7 mouse cellular contexts compared by ENCODE assay signal in genomic region chr13:32479118-32479818, GRCm38 (mm10).
DNase-seq lines count a peak whose midpoint lies in the region; ATAC-seq and TF ChIP-seq lines count a peak whose summit lies in the region.

No protein-coding gene starts in this region.

- no peak overlapping the region for H3K4me3 ChIP-seq in kidney, adult 2 months (ENCODE audit: insufficient read depth, low read depth, low read length)
- no peak overlapping the region for H3K4me3 ChIP-seq in testis, adult 2 months (ENCODE audit: control insufficient read depth, low read depth, low read length)
- H3K4me3 ChIP-seq in forebrain, embryonic 11.5 days (ENCODE audit: low read depth, low read length), result no peak overlapping the region

- 0 out of 2 replicates have a peak overlapping the region, but pooled peaks have one; percentile 1 for H3K27ac ChIP-seq in kidney, adult 2 months (ENCODE audit: insufficient read depth, low read depth, low read length)
- H3K27ac ChIP-seq in testis, adult 2 months (ENCODE audit: control insufficient read depth, insufficient read depth, low read depth, low read length), result peak overlapping the region; percentile 43; the same call in 1 of the 2 replicates
- H3K27ac ChIP-seq in forebrain, embryonic 11.5 days (ENCODE audit: low read depth, low read length), result no peak overlapping the region

- H3K9ac ChIP-seq in forebrain, embryonic 11.5 days (ENCODE audit: low read length), result no peak overlapping the region

- WGBS in kidney, adult 2 months, result 63% methylated on average over 8 of the region's 8 CpGs
- WGBS in forebrain, embryonic 11.5 days, result 85% methylated on average over 8 of the region's 8 CpGs

- peak; percentile 15 for DNase-seq in ovary, postnatal 36 days (ENCODE audit: low spot score)
- no peak for DNase-seq in ovary, postnatal 10 days (ENCODE audit: low spot score)
- DNase-seq in fat pad, adult 2 months (ENCODE audit: extremely low read depth, low read depth, low spot score), result peak; percentile 40
- peak; percentile 40 for DNase-seq in kidney, adult 2 months
- DNase-seq in forebrain, embryonic 11.5 days (ENCODE audit: low spot score), result no peak
- no peak for DNase-seq in spleen, postnatal 36 days (ENCODE audit: low spot score in 2 of 2)

- no peaks in the 10 kb centered on the region for H3K4me1 ChIP-seq in kidney, adult 2 months (ENCODE audit: control insufficient read depth, insufficient read depth, low read length)
- H3K4me1 ChIP-seq in testis, adult 2 months (ENCODE audit: control insufficient read depth, insufficient read depth, low read length), result no peaks in the 10 kb centered on the region
- no peaks in the 10 kb centered on the region for H3K4me1 ChIP-seq in forebrain, embryonic 11.5 days (replicated peaks; ENCODE audit: control insufficient read depth, insufficient read depth, low read length)

- no peaks in the 10 kb centered on the region for H3K36me3 ChIP-seq in kidney, adult 2 months (ENCODE audit: control insufficient read depth, insufficient read depth, low read length)
- no peaks in the 10 kb centered on the region for H3K36me3 ChIP-seq in testis, adult 2 months (ENCODE audit: control insufficient read depth, insufficient read depth, low read length)
- no peaks in the 10 kb centered on the region for H3K36me3 ChIP-seq in forebrain, embryonic 11.5 days (ENCODE audit: control insufficient read depth, insufficient read depth, low read length)

- TF ChIP-seq CTCF in kidney, adult 2 months (conservative IDR thresholded peaks at IDR 0.05; ENCODE audit: insufficient read depth, insufficient read length, low read depth, low read length), result no peak
- no peak for TF ChIP-seq CTCF in testis, adult 2 months (IDR thresholded peaks at IDR 0.05; ENCODE audit: control insufficient read depth, insufficient read depth, insufficient replicate concordance, low read depth, low read length)

- H3K9me3 ChIP-seq in forebrain, embryonic 11.5 days (ENCODE audit: control insufficient read depth, low read length), result no peaks in the 10 kb centered on the region

- no peaks in the 10 kb centered on the region for H3K27me3 ChIP-seq in kidney, adult 2 months (replicated peaks; ENCODE audit: control insufficient read depth, insufficient read depth, low read length)
- no peaks in the 10 kb centered on the region for H3K27me3 ChIP-seq in testis, adult 2 months (ENCODE audit: control insufficient read depth, insufficient read depth, low read length)
- H3K27me3 ChIP-seq in forebrain, embryonic 11.5 days (ENCODE audit: control insufficient read depth, insufficient read depth, low read length), result no peaks in the 10 kb centered on the region

- no peak overlapping the region for H3K4me2 ChIP-seq in forebrain, embryonic 11.5 days (ENCODE audit: low read depth, low read length, severe bottlenecking)

- no peak for ATAC-seq in forebrain, embryonic 11.5 days (replicated peaks; ENCODE audit: low FRiP score)

- TF ChIP-seq POLR2A in kidney, adult 2 months (IDR thresholded peaks at IDR 0.05; ENCODE audit: low read depth, low read length), result no peak
- TF ChIP-seq POLR2A in testis, adult 2 months (IDR thresholded peaks at IDR 0.05; ENCODE audit: control insufficient read depth, low read depth, low read length), result no peak

Comparison
In these comparisons a context has a peak if more than half of its experiments do, and no peak if none do; other contexts are left out.
1. DNase-seq: peak in ovary, postnatal 36 days (single experiment), fat pad, adult 2 months (single experiment) and kidney, adult 2 months (single experiment); none in ovary, postnatal 10 days (single experiment), forebrain, embryonic 11.5 days (single experiment) and spleen, postnatal 36 days (0 of 2).